In genomic region chr6:115808488-115809231, GRCm38 (mm10) we compare ENCODE assay signal across 8 mouse cellular contexts. TPM values are rescaled to one million over a fixed set of nuclear protein-coding genes. Genes with fewer than 3 reads are reported as not detected.
DNase-seq lines count a peak whose midpoint lies in the region; ATAC-seq and TF ChIP-seq lines count a peak whose summit lies in the region.

Rpl32 (minus strand) TSS chr6:115808747.

- peak; percentile 82 for DNase-seq in ES-E14 (ENCODE audit: low read depth, low spot score)
- DNase-seq in cerebellum, adult 11-12 months: peak; percentile 84
- DNase-seq in heart, postnatal 25 days (ENCODE audit: low spot score): peak; percentile 75
- peak; percentile 82 to 92 for DNase-seq in layer of hippocampus, adult 18-20 months (ENCODE audit: low spot score in 2 of 2)
- peak; percentile 88 for DNase-seq in lung, adult 2 months
- peak; percentile 62 to 76 for DNase-seq in thymus, adult 18-20 months

- WGBS in forebrain, embryonic 15.5 days: under 1% methylated on average over 47 of the region's 47 CpGs
- under 1% methylated on average over 47 of the region's 47 CpGs for WGBS in lung, adult 2 months

- H3K9ac ChIP-seq in ES-E14 (ENCODE audit: insufficient read depth, low read depth, low read length, poor library complexity, severe bottlenecking): peak within 1 kb of the TSS; percentile 99
- H3K9ac ChIP-seq in forebrain, embryonic 15.5 days (replicated peaks): peak within 1 kb of the TSS; percentile 83

- in situ Hi-C loops in ES-E14 (cut with MboI; ENCODE audit: low sequenced_read_pairs in 2 of 2, unreplicated experiment in 2 of 2): no loop called here

- peaks cover 36% of the 10 kb centered on the region for H3K36me3 ChIP-seq in ES-E14 (ENCODE audit: control insufficient read depth, insufficient read depth, low read length, poor library complexity, severe bottlenecking)
- peaks cover 30% of the 10 kb centered on the region for H3K36me3 ChIP-seq in forebrain, embryonic 15.5 days

- peak; percentile 95 for TF ChIP-seq POLR2A in lung, adult 2 months (IDR thresholded peaks at IDR 0.05; ENCODE audit: borderline replicate concordance, extremely low read depth, low read depth, low read length)

- H3K4me2 ChIP-seq in forebrain, embryonic 15.5 days (replicated peaks): peak within 1 kb of the TSS; percentile 71

- TF ChIP-seq CTCF in lung, adult 2 months (IDR thresholded peaks at IDR 0.05; ENCODE audit: insufficient read depth, low read length): peak; percentile 23; the same call in 1 of the 2 replicates

- H3K9me3 ChIP-seq in ES-E14 (ENCODE audit: control insufficient read depth, insufficient read depth, low read depth, low read length): no peaks in the 10 kb centered on the region
- no peaks in the 10 kb centered on the region for H3K9me3 ChIP-seq in forebrain, embryonic 15.5 days

- ATAC-seq in forebrain, embryonic 15.5 days (replicated peaks): peak; percentile 92
- peak; percentile 91 for ATAC-seq in neutrophil, adult 5-6 weeks (ENCODE audit: extremely low read depth, insufficient number of reproducible peaks, low FRiP score, poor library complexity, severe bottlenecking)

- intact Hi-C loops in heart, postnatal 25 days (cut with DNase I): no loop called here

- H3K4me1 ChIP-seq in ES-E14 (ENCODE audit: control insufficient read depth in 2 of 2, insufficient read depth in 2 of 2, low read length in 2 of 2, poor library complexity in 1 of 2): peaks cover 0 to 11% of the 10 kb centered on the region in 2 experiments; a peak in 2 of 4 replicates
- H3K4me1 ChIP-seq in forebrain, embryonic 15.5 days: peaks cover 23% of the 10 kb centered on the region
- H3K4me1 ChIP-seq in lung, adult 2 months (ENCODE audit: control insufficient read depth, insufficient read depth, low read length): peaks cover 9% of the 10 kb centered on the region

- peak within 1 kb of the TSS; percentile 91 to 93 for H3K4me3 ChIP-seq in ES-E14 (ENCODE audit: insufficient read depth in 1 of 2, low read depth in 1 of 2, low read length in 2 of 2, poor library complexity in 1 of 2, severe bottlenecking in 1 of 2)
- peak within 1 kb of the TSS; percentile 66 for H3K4me3 ChIP-seq in forebrain, embryonic 15.5 days
- peak within 1 kb of the TSS; percentile 95 for H3K4me3 ChIP-seq in lung, adult 2 months (replicated peaks; ENCODE audit: extremely low read depth, low read depth, low read length)

- no peaks in the 10 kb centered on the region for H3K27me3 ChIP-seq in forebrain, embryonic 15.5 days

- peak within 1 kb of the TSS; percentile 95 for H3K27ac ChIP-seq in ES-E14 (ENCODE audit: insufficient read depth, low read depth, low read length, poor library complexity, severe bottlenecking)
- peak within 1 kb of the TSS; percentile 97 for H3K27ac ChIP-seq in forebrain, embryonic 15.5 days (replicated peaks)

TF ChIP-seq in ES-E14, 5 proteins besides CTCF, POLR2A, EP300 and RAD21:
- TF ChIP-seq MAFK (IDR thresholded peaks at IDR 0.05; ENCODE audit: insufficient read depth, low read depth, low read length) (peak; percentile 52; the same call in 1 of the 2 replicates), HCFC1 (IDR thresholded peaks at IDR 0.05; ENCODE audit: borderline replicate concordance, insufficient read depth, low read length) (peak; percentile 63; the same call in 1 of the 2 replicates), ZC3H11A (IDR thresholded peaks at IDR 0.05; ENCODE audit: borderline replicate concordance, low read depth, low read length) (no peak)
TF ChIP-seq in ES-E14: peak in this region for 2.

RNA-seq across cellular contexts. Expression of gene Rpl32, which starts in this region (rescaled TPM):
- 2,783 and 3,173 TPM in 2 replicates for total RNA-seq in ES-E14 (2012; rRNA removed)
- 1,339 and 1,342 TPM in 2 replicates for polyA plus RNA-seq in forebrain, embryonic 15.5 days (2015; fragmentation: Nextera tagmentation; extraction: Ambion mirVana)
- total RNA-seq in heart, postnatal 25 days (2021): 100 to 1,000 TPM; 575 to 621 TPM
- total RNA-seq in layer of hippocampus, adult 18-20 months (2021): 100 to 1,000 TPM; 497 to 528 TPM
- polyA plus RNA-seq in lung, adult 2 months (2012; rRNA removed): 276 and 321 TPM in 2 replicates
- 1,487 and 1,493 TPM in 2 replicates for total RNA-seq in neutrophil, adult 5-6 weeks (2017)

Comparison
In these comparisons a context has a peak if more than half of its experiments do, and no peak if none do; other contexts are left out.
1. Peak in every context shown above with its lines: DNase-seq, ATAC-seq, H3K4me3 ChIP-seq and H3K27ac ChIP-seq.